Mouse (Mus musculus) layer of hippocampus, adult 8-10 months (tissue): ENCODE results near the gene Il2. TPM values are rescaled to one million over a fixed set of nuclear protein-coding genes. Genes with fewer than 3 reads are reported as not detected.

Experiments
- total RNA-seq, 4 experiments: library from RNA; stranded (reverse); gene quantifications; 2 replicates each; pipeline ENCODE4 v1.2.4; 2022

Gene Il2
- total RNA-seq, 4 experiments from 2014 or later = not detected

Other genes starting within 250 kb of the Il2 start
- gene Adad1, start 62.4 kb downstream of the Il2 start, total RNA-seq = not detected
- under 1 TPM in 1 of 4 experiments, not detected in 3; 0.17 TPM for gene Il21, start 106.7 kb upstream of the Il2 start, total RNA-seq
- gene Bbs12, start 186.6 kb upstream of the Il2 start, total RNA-seq = 1 to 10 TPM; 5.2 to 6.5 (median 6.3) TPM
- gene Cetn4, start 186.7 kb upstream of the Il2 start, total RNA-seq = 10 to 100 TPM in 3 of 4 experiments, 1 to 10 TPM in 1; 8.8 to 17.9 (median 14.4) TPM
- 10 to 100 TPM in 2 of 4 experiments, 1 to 10 TPM in 2; 9.0 to 14.2 (median 10.9) TPM for gene Fgf2, start 222.4 kb upstream of the Il2 start, total RNA-seq